Mouse (Mus musculus) heart, postnatal 14 days (tissue): ENCODE measurements around the gene Noa1. TPM values are rescaled to one million over a fixed set of nuclear protein-coding genes. Genes with fewer than 3 reads are reported as not detected.
A peak's percentile ranks its signal among the peaks of the same experiment; 100 is the strongest.

Experiments used
- DNase-seq, 2 experiments: peaks; one replicate each; pipeline ENCODE4 v3.0.0; 2021 to 2022
- intact Hi-C: fragments of 180-260 bp; cut with DNase I; formaldehyde crosslinking; loops from one replicate; pipeline ENCODE4 v1.15.1; 2025
- microRNA-seq, 2 experiments: library from miRNA; unstranded; fragments of <30 nt; microRNA quantifications; one replicate each; pipeline ENCODE4 v1.2.0; 2021 to 2022
- total RNA-seq, 2 experiments: library from RNA; stranded (reverse); gene quantifications; 2 replicates each; pipeline ENCODE4 v1.2.3; 2021

Noa1 gene
- total RNA-seq, 2 experiments from 2014 or later = 18.0 to 21.0 TPM

DNA sequence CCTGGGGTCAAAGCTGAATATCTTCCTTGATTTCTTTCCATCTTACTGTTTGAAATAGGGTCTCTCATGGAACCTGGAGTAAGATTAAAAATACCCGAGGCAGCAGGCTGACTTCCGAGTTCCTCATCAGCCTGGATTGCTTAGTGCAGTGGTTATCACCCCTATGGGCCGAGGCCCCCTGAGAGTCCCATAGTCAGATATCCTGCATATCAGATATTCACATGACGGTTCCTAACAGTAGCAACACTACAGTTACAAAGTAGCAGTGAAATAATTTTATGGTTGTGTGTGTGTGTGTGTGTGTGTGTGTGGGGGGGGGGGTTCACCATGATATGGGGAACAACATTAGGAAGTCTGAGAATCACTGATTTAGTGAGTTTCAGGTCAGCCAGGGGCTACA lies 48.7 kb downstream of the Noa1 start:
- no peak for DNase-seq
- intact Hi-C loops = no loop called here

DNA sequence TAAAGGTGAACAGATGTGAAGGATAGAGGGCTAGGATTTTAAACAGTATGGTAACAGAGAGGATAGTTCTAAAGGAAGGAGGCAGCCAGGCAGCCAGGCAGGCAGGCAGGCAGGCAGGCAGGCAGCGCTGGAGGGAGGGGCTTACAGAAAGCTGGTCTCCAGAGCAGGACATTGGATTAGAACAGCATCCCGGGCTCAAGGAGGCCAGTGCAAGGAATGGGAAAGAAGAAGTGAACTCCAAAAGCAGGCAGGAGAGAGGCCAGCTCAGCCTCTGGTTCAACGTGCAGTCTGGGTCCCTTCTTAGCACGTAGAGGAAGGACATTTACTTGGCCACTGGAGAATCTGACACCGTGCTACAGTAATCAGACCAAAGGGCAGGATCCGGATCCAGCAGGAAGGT lies 49.7 kb downstream of the Noa1 start:
- no peak for DNase-seq
- intact Hi-C loops = no loop called here

DNA sequence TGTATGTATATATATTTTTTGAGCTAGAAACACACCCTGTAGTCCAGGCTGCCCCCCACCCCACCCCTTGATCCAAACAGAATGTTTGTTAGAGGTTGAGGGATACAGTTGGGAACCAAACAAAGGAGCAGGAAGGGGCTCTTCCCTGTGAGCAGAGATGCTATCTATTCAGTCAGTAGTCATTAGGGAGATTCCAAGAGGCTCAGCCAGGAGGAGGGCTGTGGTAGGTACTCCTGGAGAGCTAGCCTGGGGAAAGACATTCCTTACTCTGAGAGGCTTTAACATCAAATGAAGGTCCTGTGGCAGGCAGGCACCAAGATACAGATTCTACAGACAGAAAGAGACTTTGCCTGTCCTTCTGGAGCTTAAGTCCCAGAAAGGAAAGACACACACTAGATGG lies 50.6 kb downstream of the Noa1 start:
- no peak for DNase-seq
- intact Hi-C loops = no loop called here

DNA sequence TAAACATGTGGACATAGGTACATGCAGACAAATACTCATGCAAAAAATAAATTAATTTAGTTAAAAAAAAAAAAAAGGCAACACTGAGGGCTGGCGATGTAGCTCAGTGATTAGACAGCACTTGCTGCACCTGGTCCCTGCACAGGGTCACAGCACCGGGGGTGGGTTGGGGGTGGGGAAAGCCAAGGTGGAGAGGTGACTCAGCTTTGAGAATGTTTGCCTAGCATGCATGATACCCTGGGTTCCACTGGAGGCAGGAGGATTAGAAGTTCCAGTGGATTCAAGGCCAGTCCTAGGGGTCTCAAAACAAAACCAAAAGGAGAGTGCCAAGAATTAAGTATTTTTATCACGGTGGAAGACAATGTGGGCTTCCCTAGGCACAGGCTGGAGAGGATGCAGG lies 52.3 kb downstream of the Noa1 start:
- no peak for DNase-seq
- intact Hi-C loops = no loop called here

DNA sequence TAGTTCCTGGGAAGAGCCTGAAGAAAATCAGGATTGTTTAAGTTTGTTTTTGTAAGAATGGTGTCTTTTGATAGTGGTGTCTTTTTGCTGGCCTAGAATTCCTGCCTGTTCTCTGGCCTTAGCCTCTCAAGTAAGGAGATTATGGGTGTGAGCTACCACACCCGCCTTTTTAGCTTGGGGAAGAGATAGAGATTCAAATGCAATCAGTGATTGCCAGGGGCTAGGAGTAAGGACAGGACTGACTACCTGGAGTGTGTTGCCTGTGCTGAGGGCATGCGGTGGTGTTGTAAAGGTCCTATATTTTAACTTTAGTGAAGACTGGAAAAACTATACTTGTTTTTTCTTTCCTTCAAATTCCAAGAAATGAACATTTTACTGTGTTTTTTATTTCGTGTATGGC lies 55.5 kb downstream of the Noa1 start:
- intact Hi-C loops = no loop called here
- DNase-seq = no peak

DNA sequence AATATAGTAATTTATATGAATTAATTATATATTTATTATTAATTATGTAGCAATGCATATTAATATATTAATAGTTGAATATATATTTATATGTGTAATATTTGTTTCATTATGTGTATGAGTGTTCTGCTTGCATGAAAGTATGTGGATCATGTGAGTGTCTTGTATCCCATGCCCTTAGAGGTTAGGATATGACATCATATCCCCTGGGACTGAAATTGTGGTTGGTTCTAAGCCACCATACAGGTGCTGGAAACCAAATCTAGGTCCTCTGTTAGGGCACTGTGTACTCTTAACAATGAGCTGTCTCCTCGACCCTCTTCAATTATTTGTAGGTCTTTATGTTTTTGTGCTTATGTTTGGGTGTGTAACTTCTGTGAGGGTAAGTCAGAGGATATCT lies 56.7 kb downstream of the Noa1 start:
- intact Hi-C loops = no loop called here
- DNase-seq = no peak

DNA sequence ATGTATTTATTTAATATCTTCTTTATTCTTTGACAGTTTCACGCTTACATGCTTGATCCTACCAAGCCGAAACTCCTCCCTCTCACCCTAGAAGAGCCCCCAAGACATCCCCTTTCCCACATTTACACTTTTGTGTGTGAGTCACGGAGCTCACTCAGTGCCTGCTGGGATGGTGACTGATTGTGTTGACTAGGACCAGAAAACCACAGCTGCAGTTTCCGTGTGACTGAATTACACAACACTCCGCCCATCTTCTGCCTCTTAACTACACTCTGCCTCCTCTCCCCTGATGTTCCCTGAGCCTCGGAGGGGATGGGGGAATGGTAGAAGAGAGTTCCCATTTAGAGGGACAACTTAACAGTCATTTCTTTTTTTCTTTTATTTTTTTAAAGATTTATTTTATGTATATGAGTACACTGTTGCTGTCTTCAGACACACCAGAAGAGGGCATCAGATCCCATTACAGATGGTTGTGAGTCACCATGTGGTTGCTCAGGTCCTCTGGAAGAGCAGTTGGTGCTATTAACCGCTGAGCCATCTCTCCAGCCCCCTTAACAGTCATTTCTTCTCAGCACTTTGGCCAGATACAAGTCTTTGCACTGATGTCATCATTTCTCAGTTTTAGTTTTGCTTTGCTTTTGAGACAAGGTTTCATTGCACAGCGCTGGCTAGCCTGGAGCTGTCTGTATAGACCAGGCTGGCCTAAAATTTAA lies 57.6 kb downstream of the Noa1 start:
- DNase-seq = no peak
- intact Hi-C loops = no loop called here

DNA sequence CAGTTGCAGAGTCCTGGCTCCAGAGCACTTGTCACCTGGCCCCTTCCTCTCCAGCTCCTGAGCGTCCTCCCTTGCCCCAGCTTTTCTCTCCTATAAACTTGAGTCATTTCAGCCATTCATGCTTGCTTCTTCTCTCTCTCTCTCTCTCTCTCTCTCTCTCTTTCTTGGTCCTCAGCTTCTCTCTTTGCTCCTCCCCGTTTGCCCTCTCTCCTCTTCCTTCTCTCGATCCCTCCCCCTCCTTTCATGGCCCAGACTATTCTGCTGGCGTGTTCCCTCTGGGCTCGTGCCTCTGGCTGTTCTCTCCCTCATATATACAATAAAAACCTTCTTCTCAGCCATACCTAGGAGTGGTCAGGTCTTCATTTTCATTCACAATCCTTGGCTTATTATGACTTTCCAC lies 58.2 kb downstream of the Noa1 start:
- intact Hi-C loops = no loop called here
- no peak for DNase-seq

DNA sequence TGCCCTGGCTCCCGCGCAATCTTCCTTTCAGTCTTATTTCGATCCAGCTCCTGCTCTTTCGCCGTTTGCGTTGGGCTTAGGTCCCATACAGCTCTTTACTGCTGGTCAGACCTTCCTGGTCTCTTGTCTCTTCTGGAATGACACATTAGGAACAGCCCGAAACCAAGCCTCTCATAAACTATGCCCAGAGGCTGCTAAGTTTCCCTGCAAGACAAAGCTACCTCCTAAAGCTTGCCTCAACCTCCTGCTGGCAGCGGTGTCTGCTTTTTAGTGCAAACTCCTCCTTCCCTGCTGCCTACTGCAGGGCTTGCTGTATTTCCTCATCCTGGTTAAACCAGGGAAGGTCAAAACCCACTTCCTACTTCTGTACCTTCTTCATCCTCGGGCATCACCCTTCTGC lies 59.8 kb downstream of the Noa1 start:
- intact Hi-C loops = no loop called here
- no peak for DNase-seq

DNA sequence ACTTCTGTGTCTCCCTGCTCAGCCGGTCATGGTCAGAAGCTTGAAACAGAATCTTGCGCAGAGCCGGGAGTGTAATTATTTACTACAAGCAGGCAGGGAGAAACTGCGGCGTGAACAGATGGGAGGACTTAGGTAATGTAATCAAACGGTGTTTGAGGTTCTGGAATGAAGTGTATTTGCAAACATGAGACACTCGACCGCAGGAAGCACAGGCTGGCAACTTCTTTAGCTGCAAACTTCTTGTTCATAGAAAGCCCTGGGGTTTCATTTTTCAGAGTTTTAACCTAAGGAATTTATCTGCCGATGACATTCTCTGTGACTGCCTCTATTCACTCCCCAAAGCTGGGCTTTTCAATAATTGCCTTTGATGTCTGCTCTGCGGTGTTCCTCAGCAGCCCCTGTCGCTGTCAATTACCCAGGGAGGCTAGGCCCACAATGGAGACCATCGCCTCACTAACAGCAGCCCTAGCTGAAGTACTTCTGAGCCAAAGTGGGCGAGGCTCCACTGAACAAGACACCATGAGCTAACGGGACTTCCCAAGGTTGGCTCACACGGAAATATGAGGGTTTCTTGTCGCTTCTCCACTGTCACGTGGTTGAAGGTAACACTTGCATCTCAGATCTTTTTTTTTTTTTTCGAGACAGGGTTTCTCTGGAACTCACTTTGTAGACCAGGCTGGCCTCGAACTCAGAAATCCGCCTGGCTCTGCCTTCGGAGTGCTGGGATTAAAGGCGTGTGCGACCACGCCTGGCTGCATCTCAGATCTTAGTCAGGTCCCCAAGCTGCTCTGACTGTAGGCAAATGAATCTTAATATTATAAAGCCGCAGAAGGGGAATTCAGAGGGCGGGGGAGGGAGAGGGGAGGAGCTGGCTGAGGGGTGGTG lies 63.9 kb downstream of the Noa1 start:
- DNase-seq = peak; percentile 5 to 13
- intact Hi-C loops = no loop called here

DNA sequence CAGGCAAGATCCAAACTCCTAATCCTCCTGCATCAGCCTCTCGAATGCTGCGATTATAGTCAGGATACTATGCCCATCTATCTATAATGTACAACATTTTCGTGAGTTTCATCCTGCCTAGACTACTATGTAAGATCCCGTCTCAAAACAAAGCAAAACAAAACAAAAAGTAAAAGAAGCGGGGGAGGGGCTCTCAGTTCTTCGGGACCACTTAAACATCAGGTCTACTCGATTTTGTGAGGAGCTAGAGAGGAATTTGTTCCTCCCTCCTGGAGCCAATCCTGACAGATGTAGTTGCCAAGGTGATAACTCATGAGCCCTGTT lies 64.5 kb downstream of the Noa1 start:
- intact Hi-C loops = no loop called here
- no peak for DNase-seq

DNA sequence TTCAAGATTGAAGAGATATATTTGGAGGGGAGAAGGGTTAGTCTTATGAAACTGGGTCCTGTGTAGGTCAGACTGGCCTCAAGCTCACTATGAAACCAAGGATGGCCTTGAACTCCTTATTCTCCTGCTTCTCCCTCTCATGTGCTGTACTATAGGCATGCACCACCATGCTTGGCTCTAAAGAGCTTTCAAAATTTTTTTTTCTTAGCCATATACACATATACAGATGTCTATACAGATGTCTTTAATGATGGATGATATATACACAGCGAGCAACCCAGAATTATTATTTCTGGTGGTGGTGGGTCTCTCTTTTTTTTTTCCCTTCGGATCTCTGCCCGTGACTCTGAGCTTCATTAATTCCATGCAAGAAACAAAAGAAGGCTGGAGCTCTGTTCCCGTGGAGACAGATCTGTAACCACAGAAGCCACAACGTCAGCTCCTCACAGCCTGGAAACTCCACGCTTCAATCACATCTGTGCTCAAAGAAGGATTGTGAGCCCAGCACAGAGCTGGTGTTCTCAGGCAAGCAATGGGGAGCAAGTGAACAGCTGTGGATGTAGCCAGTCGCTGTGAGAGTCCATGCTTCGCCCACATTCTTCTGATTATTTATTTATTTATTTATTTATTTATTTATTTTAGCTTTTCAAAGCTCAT lies 65.4 kb downstream of the Noa1 start:
- intact Hi-C loops = no loop called here
- DNase-seq = no peak

Small RNA genes lying within 50 kb of the gene (microRNA-seq; reads per million reads assigned to microRNA genes)
- 0 reads per million in 2 experiments for gene Mir5098

Other genes with a start within 250 kb of the Noa1 start
- 100 to 1,000 TPM; 496 to 513 TPM for gene Hopx, start 195.0 kb downstream of the Noa1 start, total RNA-seq
- under 1 TPM in 1 of 2 experiments, not detected in 1; 0.37 TPM for gene Spink2, start 98.6 kb downstream of the Noa1 start, total RNA-seq
- gene Rest, start 44.6 kb downstream of the Noa1 start, total RNA-seq = 10 to 100 TPM; 17.4 to 18.1 TPM
- gene Polr2b, start 63 bp upstream of the Noa1 start, total RNA-seq = 10 to 100 TPM; 31.5 to 31.8 TPM
- gene Igfbp7, start 98.0 kb upstream of the Noa1 start, total RNA-seq = 100 to 1,000 TPM; 437 to 440 TPM